Mouse (Mus musculus): ENCODE measurements around the gene Apela.

GRCm38 (mm10) chr8:64998806-64999365 lies 38.2 kb downstream of the Apela start:
- no peak for TF ChIP-seq POLR2A (IDR thresholded peaks at IDR 0.05; ENCODE audit: low read depth, low read length)
- TF ChIP-seq CTCF (IDR thresholded peaks at IDR 0.05; ENCODE audit: borderline replicate concordance, insufficient read depth, low read length) = no peak
